Mouse (Mus musculus) spleen, postnatal 4 days (tissue): ENCODE data around the gene AI661453.

Experiments used
- DNase-seq, 2 experiments: peaks; one replicate each; pipeline ENCODE4 v3.0.0; 2022; ENCODE audit warnings: low spot score in 2 of 2

Gene AI661453

DNA sequence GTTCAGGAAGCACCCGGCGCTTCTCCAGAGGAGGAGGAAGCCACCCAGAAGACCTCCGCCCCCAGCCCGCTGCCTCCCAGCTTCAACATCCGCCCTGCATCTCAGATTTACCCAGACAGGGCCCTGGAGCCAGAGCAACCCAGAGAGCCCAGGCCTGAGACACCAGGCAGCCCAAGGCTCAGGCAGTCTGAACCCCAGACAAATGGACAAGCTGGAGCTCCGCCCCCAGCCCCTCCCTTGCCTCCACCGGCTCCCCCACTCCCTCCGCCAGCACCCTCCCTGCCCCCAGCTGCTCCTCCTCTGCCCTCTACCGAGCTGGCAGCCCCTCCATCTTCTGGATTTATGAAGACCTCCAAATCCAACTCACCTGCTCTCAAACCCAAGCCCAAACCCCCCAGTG, 29.9 kb downstream of the AI661453 start:
- no peak for DNase-seq

DNA sequence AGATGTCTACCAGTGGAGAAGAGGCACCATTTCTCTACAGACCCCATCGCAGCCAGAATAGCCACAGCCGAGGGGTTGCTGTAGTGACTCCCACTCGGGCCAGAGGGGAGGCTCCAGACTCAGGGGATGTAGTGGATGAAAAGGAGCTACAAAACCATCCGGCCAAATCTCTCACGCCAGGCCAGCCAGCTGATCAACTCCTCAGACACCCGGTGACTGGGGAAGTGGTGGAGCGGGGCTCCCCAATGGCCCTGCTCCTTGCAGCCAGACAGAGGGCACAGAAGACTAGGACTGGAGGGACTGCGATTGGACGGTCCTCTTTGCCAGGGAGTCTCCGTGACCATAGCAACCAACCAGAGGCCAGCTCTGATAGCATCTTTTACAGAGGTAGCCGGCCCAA, 31.2 kb downstream of the AI661453 start:
- DNase-seq = no peak

DNA sequence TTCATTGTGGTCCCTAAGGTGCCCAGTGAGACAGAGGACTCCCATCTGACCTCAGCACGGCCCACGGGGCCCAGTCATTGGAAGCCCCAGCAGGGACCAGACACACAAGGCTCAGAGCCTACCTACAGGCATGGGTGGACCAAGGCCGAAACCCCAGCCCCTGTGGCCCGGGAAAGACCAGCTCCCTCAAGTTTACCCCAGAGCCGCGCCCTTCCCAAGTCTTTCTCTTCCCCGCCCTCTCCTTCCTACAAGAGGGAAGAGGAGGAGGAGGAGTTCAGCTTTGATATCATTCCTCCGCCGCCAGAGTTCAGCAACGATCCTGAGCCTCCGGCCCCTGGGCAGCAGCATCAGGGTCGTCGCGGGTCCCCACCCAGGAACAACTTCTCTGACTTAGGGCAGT, 31.6 kb downstream of the AI661453 start:
- DNase-seq = no peak

DNA sequence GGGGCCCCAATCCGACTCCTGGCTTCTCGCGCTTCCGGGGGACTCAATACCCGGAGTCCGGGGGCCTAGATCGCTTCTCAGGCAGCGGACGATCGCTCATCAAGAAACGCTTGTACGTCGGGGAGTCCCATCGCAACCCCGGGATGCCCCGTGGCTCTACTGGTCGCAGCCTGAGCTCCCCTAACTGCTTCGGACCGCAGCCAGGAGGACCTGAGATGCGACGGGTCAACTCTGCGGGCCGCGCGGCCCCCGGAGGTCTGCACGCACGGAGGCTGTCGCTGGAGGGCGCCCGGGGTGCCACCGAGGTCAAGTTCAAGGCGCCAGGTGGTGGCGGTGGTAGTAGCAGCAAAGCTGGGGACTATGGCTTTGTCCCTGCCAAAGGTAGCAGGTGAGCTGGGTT, 32.1 kb downstream of the AI661453 start:
- peak in 1 of 2 experiments; percentile 75 for DNase-seq

DNA sequence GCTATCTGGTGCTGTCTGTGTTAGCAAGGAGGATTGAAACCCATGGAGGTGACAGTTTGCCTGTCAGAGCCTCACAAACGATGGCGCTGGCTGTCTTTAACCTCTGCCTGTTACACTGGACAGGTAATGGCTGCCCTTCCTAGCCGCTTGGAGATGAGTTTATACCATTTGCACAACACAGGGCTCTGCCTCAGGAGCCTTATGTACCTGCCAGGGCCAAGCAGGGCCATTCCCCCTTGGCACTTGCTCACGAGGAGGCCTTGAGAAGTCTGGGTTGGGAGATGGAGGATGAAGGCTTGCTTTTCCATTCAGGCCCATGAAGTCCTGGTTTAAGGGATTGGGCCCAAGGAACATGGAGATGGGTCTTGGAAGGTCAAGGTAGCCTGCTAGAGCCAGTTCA, 33.2 kb downstream of the AI661453 start:
- no peak for DNase-seq

DNA sequence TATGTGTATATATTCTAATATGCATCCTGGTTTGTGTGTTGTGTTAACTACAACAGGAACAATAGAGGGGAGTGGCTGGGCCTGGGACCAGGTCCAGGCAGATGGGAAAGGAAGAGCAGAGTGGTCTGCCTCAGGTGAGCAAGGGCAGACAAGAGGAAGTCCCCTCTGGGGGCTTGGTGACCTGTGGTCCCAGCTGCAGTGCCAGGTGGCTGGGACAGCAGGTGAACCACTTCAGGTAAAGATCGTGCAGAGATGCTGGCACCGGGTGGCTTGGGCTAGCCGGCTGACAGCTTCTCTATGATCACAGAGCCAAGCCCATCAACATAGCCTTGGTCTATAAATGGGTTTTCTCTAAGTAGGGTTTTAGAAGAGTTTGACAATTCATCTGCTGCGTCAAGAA, 33.7 kb downstream of the AI661453 start:
- no peak for DNase-seq

DNA sequence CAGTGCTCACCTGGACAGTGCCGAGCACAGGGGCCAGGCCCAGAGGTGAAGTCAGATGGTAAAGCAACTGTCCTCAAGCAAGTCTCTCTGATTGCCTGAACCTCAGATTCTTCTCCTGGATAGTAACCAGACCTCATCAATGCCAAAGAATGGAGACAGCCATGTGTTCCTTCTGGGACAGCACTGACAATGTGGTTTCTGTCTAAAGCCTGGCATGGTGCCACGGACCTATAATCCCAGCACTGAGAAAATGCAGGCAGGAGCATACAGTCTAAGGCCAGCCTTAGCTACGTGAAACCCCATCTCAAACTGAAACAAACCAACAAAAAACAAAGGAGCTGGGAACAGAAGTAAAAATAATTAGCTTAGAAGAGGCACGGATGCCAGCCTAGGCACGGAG, 34.3 kb downstream of the AI661453 start:
- DNase-seq = no peak

DNA sequence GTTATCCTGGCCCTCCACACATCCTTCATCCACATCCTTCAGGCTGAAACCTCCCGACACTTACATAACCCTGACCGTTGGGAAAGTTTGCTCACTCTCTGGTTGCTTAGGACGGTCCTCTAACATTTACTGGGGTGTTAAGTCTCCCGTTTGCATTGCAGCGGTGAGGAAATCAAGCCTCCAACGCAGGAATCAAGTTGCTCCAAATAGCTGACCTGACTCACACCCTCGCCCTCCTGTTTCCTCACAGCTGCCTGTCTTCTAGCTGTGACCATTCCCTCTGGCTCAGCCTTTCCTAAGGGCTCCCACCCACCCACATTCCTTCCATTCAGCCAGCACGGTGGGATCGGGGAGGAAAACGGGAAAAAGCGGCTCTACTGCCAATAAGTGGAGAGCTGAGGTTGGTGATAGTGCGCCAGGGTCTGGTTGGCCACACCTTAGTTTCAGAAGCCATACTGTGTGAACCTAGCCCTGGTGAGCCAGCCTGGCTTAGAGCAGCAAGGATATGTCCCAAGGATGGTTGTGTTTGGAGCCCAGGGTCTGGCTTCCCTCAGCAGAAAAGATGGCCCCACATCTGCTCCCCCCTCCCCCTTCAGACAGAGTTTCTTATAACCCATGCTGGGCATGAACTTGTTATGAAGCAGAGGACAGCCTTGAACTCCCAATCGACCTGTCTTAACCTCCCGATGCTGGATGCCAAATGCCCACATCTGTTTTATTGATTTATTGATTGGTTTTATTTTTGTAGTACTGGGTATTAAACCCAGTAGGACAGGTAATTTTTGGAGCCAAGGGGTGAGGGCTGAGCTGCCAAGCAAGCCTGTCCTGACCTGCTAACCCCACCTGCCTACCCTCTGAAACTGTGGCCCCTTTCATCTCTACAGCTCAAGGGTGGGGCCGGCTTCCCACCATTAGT, 36.3 kb downstream of the AI661453 start:
- no peak for DNase-seq

DNA sequence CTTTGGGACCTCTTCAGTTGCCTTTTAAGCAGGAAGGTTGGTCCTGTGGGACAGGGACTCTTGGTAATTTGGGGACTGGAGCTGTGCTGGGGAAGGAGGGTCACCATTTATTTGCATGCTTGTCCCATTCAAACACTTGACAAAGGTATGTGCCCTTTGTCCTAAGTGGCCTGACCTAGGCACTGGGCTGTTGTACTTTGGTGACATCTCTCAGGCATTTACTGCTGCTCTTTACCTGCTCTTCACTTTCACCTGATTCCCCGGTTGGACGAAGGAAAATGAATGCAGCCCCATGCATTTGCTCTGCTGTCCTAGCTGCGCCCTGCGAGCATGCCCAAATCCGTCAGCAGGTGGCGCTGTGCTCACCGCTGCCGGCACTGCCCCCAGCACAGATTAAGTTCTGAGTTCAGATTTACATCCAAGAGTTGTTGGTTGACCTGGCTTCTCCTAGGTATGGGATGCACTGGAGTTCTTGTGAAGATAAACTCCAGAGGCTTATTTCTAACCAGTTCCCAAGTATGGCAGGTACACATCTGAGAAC, 37.1 kb downstream of the AI661453 start:
- DNase-seq = peak; percentile 66 to 91

DNA sequence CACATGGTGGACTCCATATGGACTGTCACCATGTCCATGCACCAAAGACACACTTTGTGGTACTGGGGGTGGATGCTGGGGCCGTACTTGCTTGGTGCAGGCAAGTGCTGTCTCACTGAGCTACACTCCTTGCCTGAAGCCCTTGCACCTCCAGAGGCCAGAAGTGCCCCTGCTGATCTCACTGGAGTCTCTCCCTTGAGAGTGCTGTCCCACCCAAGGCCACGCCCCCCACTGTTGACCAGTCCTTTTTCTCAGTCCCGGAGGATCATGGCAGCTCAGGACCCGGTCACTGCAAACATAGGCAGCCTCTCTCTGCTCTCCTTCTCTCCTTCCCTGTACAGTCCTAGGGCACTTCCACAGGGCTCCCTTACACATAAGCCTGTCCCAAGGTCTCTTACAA, 37.8 kb downstream of the AI661453 start:
- DNase-seq = no peak

DNA sequence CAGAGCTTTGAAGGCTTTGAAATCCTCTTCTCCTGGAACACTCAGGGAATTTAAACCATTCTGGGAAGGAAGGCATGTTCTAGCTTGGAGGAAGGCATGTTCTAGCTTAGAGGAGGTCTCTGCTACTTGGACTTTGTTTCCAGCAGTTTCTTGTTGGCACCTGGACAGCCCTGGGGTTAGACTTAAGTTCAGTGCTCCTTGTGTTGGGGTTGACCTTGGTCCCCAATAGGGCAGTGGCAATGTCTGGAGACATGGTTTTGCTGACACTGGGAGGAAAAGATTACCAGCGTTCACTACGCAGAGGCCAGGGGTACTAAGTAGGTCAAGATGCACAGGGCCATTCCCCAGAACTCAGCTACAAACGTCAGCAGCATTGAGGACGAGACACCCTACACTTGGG, 38.8 kb downstream of the AI661453 start:
- DNase-seq = no peak

DNA sequence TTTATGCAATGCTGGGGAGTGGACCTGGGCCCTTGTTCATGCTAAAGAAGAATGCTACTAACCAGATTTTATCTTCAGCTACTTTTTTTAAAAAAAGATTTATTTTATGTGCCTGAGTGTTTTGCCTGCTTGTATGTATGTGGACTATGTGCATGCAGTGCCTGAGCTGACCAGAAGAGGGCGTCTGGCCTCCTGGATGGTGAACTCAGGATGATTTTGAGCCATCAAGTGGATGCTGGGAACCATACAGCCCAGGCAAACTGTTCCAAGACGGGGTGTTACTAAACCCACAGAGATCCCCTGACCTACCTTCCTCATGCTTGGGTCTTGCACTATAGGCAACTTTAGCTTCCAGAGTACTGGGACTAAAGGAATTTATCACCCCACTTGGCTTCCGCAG, 39.3 kb downstream of the AI661453 start:
- DNase-seq = peak; percentile 53 to 76

DNA sequence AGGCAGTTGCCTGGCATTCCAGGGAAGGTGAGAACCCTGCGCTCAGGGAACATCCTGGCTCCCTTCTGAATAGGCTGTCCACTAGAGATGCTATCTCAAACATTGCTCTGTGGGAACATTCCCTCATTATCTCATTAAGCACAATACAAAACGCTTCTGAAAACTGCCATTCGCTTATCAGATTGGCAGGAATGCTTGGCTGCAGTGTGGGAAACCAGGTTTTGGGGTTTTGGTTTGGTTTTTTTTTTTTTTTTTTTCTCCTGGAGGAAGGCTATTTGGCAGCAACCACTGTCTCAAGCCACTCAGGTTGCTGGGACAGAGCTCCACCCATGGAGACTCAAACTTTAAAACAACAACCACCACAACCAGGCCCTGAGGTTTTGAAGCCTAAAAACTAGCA, 43.5 kb downstream of the AI661453 start:
- DNase-seq = no peak

DNA sequence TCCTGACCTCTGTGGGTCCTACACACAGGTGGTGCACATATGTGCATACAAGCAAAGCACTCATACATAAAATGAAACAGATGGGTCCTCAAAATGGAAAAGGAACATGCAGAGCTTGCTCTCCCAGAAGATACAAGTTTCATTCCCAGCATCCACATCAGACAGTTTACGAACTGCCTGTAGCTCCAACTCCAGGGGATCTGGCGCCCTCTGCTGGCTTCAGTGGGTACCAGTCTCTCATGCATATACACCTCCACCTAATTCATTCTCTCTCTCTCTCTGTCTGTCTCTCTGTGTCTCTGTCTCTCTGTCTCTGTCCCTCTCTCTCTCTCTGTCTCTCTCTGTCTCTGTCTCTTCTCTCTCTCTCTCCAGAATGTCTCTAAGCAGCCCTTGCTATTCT, 46.0 kb downstream of the AI661453 start:
- DNase-seq = peak; percentile 76 to 92

DNA sequence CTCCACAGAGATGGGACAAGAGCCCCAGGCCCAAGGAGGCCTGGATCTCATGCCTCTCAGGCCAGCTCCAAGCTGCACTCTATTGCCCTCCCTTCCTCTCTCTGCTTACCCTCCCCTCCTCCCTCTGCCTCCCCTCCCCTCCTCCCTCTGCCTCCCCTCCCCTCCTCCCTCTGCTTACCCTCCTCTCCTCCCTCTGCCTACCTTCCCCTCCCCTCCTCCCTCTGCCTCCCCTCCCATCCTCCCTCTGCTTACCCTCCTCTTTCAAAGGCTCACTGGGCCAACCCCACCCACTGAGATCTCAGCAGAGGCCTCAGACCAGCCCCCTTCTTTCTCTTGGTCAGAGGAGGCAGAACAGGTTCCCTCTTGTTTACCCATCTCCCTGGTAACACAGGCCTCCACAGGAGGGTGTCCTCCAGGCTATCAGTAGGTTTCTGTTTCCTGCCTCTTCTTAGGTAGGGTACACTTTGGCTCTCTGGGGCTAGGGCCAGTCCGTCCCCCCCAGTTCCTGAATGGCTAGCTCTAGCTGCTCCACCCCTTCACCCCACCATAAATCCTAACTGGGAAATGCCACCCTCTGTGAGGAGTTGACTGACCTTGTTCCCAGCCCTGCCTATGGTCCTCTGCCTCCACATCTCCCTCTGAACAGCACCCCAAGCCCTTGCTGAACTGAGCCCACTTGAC, 48.0 kb downstream of the AI661453 start:
- no peak for DNase-seq

DNA sequence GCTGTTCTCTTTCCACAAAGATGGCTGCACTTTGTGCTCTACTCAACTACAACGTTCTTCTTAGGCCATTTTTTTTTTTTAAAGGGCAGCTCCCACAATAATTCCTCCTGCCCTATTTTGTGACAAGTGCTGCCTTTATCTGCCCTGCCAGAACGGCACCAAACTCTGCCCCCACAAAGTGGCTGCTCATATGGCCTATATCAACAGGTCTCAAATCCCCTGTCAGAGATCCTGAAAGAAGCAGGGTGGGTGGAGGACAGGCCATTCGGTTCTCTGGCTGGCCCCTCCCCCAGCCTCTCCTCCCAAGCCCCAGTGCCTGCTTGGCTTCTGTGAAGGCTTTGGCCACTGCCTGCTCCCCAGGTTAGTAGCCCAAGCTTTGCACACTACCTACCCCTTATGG, 48.6 kb downstream of the AI661453 start:
- no peak for DNase-seq

DNA sequence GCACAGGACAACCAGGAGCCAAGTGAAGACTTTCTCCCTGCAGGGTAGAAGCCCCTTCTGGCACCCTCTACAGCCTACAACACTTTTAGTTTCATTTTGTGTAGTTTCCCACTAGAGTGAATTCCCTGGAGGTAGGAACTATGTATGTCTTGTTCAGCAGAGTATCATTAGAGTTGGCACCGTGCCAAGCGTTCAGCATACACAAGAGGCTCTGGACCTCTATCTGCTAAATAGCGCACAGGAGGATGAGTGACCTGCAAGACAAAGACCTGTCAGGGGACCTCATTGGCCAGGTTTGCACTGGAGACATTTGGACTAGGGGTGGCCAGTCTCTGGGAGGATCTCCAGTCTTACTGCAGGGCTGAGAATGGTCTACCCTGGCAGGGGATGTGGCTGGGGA, 49.4 kb downstream of the AI661453 start:
- peak in 1 of 2 experiments; percentile 74 for DNase-seq

DNA sequence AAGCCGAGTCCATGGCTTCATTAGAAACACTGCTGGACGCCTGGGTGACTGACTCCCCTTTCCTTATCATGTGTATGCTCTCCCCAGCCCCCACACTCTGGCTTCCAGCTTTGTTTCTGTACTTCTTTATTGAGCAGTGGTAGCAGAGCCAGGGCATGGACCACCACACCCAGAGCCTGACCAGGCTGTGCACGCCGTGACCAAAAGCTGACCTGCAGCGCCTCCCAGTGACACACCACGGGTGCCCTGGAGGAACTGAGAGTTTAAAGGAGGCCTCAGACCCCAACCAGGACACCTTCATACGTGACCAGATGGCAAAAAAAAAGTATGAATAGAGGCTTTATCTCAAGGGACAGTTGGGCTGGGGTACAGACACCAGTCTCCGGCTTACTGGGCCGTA, 54.4 kb downstream of the AI661453 start:
- no peak for DNase-seq

DNA sequence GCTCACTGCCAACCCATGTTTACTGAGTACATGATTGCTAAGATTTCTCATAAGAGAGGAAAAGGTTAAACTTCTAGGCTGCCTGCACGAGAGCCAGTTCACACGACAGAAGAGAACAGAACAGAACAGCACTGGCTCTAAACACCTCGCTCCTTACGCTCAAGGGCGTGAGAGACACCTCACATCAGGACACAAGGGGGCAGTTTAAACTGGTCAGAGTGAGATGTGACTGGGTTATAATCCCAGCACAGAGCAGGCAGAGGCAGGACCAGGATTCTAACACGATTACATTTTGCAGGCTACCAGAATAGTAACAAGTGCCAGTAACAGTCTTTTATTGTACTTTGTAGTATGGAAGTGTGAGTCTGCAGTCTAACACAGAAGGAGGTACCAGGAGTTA, 56.3 kb downstream of the AI661453 start:
- DNase-seq = no peak

DNA sequence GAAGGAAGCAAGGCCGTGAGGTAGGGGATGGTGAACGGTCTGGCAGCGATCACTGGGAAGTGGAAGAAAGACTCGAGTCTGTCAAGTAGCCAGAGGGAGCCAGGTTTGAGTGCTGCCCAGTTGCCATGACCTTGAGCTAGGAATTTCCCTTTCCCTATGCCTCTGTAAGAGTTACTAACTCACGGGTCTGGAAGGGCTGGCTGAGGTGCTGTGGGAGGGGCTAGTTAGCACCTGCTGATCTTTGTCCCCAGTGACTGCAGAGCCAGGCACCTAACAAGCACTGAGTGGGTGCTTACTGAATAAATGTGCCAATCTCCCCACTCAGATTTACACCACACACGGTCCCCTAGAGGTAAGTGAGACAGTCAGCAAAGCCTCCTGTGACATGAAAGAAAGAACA, 57.2 kb downstream of the AI661453 start:
- DNase-seq = no peak

DNA sequence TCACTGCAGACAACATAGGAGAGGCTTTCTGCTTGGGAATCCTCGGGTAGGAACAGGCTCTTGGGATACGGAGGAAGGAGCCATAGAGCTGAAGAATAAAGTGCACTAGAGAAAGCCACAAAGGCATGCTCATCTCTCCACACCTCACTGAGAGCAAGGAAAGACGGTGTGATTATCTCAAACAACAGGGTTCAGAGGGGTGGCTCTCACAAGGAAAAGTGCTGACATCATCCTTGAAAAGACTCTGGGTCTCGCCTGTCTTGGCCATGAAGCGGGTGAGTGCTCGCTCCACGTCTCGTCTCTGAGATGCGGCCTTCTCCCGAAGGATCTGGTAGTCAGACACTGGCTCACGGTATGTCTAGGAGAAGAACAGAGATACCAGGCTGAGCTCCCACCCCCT, 57.7 kb downstream of the AI661453 start:
- no peak for DNase-seq

DNA sequence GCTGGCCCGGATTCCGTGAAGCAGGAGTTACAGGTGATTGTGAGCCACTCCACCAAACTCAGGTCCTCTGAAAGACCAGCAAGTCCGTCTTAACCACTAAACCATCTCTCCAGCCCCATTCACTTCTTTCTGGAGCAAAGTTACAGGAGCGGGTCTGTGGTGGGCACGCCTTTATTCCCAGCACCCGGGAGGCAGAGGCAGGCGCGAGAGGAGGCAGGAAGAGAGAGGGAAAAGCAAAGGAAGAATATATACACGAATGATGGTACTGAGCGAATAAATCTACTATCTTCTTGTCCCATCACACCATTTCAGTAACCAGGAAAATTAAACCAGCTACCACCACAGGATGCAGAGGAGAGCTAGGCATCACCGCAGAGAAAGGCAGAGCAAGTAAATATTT, 65.1 kb downstream of the AI661453 start:
- DNase-seq = no peak
